Mouse (Mus musculus) hindbrain, embryonic 10.5 days (tissue): Measurements from ENCODE around the gene Tcaf1. TPM values are rescaled to one million over a fixed set of nuclear protein-coding genes. Genes with fewer than 3 reads are reported as not detected.

Experiments used
- DNase-seq: peaks from one replicate; pipeline ENCODE4 v3.0.0-alpha.2; 2017; ENCODE audit warnings: low spot score
- H3K27ac ChIP-seq: fragments of 300-500 bp; sonication (generic); 2 replicates; pipeline ENCODE4 v1.5.1; 2016; ENCODE audit warnings: mild to moderate bottlenecking, moderate library complexity
- H3K27me3 ChIP-seq: fragments of 300-500 bp; sonication (generic); 2 replicates; pipeline ENCODE4 v1.6.1; 2016; ENCODE audit warnings: mild to moderate bottlenecking; ENCODE audit not compliant: poor library complexity, insufficient read depth, severe bottlenecking
- H3K36me3 ChIP-seq: fragments of 300-500 bp; sonication (generic); 2 replicates; pipeline ENCODE4 v1.6.1; 2016; ENCODE audit warnings: mild to moderate bottlenecking, moderate library complexity
- H3K4me1 ChIP-seq: fragments of 300-500 bp; sonication (generic); replicated peaks from 2 replicates; pipeline ENCODE4 v1.6.1; 2016; ENCODE audit warnings: mild to moderate bottlenecking
- H3K4me3 ChIP-seq: fragments of 300-500 bp; sonication (generic); 2 replicates; pipeline ENCODE4 v1.5.1; 2016; ENCODE audit warnings: mild to moderate bottlenecking, moderate library complexity
- H3K9me3 ChIP-seq: fragments of 300-500 bp; sonication (generic); 2 replicates; pipeline ENCODE4 v1.6.1; 2016; ENCODE audit warnings: mild to moderate bottlenecking, moderate library complexity
- WGBS: fragments of 180-500 bp; shearing (Covaris S2); methylation state at CpG from one replicate; pipeline ENCODE4 v1.1.7; 2016; 5-methylcytosine and 5-hydroxymethylcytosine counted together
- polyA plus RNA-seq: library from polyadenylated mRNA; unstranded; fragments of >200 nt; fragmentation: Nextera tagmentation; extraction: Ambion mirVana; gene quantifications from 2 replicates; pipeline ENCODE4 v1.2.1, GENCODE M21; 2016

Tcaf1 gene
- polyA plus RNA-seq, 1 experiment from 2014 or later = 130 TPM

GRCm38 (mm10) chr6:42671767-42672166 is 38.1 kb downstream of the Tcaf1 start:
- no peak for DNase-seq
- WGBS = 89% methylated on average over 1 of the region's 1 CpGs
- H3K9me3 ChIP-seq = no peaks in the 10 kb centered on the region
- peaks cover 73% of the 10 kb centered on the region for H3K36me3 ChIP-seq
- no peaks in the 10 kb centered on the region for H3K4me1 ChIP-seq
- H3K4me3 ChIP-seq = no peak overlapping the region
- no peak overlapping the region for H3K27ac ChIP-seq
- H3K27me3 ChIP-seq = no peaks in the 10 kb centered on the region

DNA sequence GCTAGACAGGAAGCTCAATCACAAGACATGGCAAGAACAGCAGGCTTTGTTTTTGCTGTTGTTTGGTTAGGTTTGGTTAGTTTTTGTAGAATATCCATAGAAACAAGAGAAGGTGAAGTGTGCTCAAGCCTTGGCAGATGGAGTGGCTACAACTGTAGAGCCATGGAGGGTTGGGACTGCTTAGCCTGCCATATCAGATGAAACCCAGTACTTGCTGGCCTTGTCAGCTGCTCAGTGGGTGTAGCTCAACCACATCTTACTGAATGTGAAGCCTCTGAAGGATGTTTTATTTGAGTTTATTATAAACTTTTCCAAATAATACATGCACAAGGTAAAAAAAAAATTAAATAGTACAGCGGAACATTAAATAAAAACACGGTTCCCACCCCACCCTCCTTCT is 42.2 kb downstream of the Tcaf1 start:
- H3K36me3 ChIP-seq = peaks cover 34% of the 10 kb centered on the region
- no peaks in the 10 kb centered on the region for H3K4me1 ChIP-seq
- WGBS = 92% methylated on average over 2 of the region's 2 CpGs
- no peak overlapping the region for H3K4me3 ChIP-seq
- no peak overlapping the region for H3K27ac ChIP-seq
- no peaks in the 10 kb centered on the region for H3K9me3 ChIP-seq
- no peak for DNase-seq
- H3K27me3 ChIP-seq = no peaks in the 10 kb centered on the region

GRCm38 (mm10) chr6:42661739-42662138 is 48.1 kb downstream of the Tcaf1 start:
- no peaks in the 10 kb centered on the region for H3K27me3 ChIP-seq
- no peaks in the 10 kb centered on the region for H3K9me3 ChIP-seq
- H3K4me1 ChIP-seq = no peaks in the 10 kb centered on the region
- H3K27ac ChIP-seq = no peak overlapping the region
- H3K4me3 ChIP-seq = no peak overlapping the region
- WGBS = 65% methylated on average over 2 of the region's 2 CpGs
- H3K36me3 ChIP-seq = no peaks in the 10 kb centered on the region
- DNase-seq = no peak

- Histone ChIP-seq H3K27me3 (no peaks in the 10 kb centered on the region), H3K36me3 (no peaks in the 10 kb centered on the region), H3K4me1 (no peaks in the 10 kb centered on the region), H3K4me3 (peak within 1 kb of the TSS; percentile 46), H3K9me3 (no peaks in the 10 kb centered on the region), H3K27ac (peak within 1 kb of the TSS; percentile 66)
- 0% methylated on average over 23 of the region's 23 CpGs for WGBS
- peak; percentile 95 for DNase-seq
Measured at GRCm38 (mm10) chr6:42644912-42645549, 64.9 kb downstream of the Tcaf1 start, which contains the start of gene Tcaf2. Tcaf2 (minus strand) TSS chr6:42645254.

- H3K4me3 ChIP-seq = no peak overlapping the region
- DNase-seq = no peak
- no peaks in the 10 kb centered on the region for H3K4me1 ChIP-seq
- H3K9me3 ChIP-seq = no peaks in the 10 kb centered on the region
- H3K27ac ChIP-seq = no peak overlapping the region
- WGBS = 79% methylated on average over 5 of the region's 5 CpGs
- H3K36me3 ChIP-seq = no peaks in the 10 kb centered on the region
- no peaks in the 10 kb centered on the region for H3K27me3 ChIP-seq
Measured at GRCm38 (mm10) chr6:42634393-42634792, 75.5 kb downstream of the Tcaf1 start.

- no peaks in the 10 kb centered on the region for H3K27me3 ChIP-seq
- H3K36me3 ChIP-seq = no peaks in the 10 kb centered on the region
- H3K27ac ChIP-seq = no peak overlapping the region
- WGBS = 75% methylated on average over 4 of the region's 4 CpGs
- no peaks in the 10 kb centered on the region for H3K4me1 ChIP-seq
- H3K4me3 ChIP-seq = no peak overlapping the region
- no peak for DNase-seq
- no peaks in the 10 kb centered on the region for H3K9me3 ChIP-seq
Measured at GRCm38 (mm10) chr6:42631395-42631794, 78.5 kb downstream of the Tcaf1 start.

Other genes starting within 250 kb of the Tcaf1 start
- gene Olfr458, start 244.9 kb downstream of the Tcaf1 start, polyA plus RNA-seq = not detected in 2 replicates
- not detected in 2 replicates for gene Olfr457, start 233.8 kb downstream of the Tcaf1 start, polyA plus RNA-seq
- not detected in 2 replicates for gene Olfr456, start 222.9 kb downstream of the Tcaf1 start, polyA plus RNA-seq
- not detected in 2 replicates for gene Olfr455, start 162.5 kb downstream of the Tcaf1 start, polyA plus RNA-seq
- not detected in 2 replicates for gene Tcaf3, start 112.4 kb downstream of the Tcaf1 start, polyA plus RNA-seq
- gene Tcaf2, start 64.8 kb downstream of the Tcaf1 start, polyA plus RNA-seq = 4.6 and 4.9 TPM in 2 replicates
- not detected in 2 replicates for gene Olfr453, start 29.3 kb upstream of the Tcaf1 start, polyA plus RNA-seq
- not detected in 2 replicates for gene Olfr38, start 46.3 kb upstream of the Tcaf1 start, polyA plus RNA-seq
- gene Olfr452, start 75.0 kb upstream of the Tcaf1 start, polyA plus RNA-seq = not detected in 2 replicates
- not detected in 2 replicates for gene Olfr450, start 101.9 kb upstream of the Tcaf1 start, polyA plus RNA-seq
- not detected in 2 replicates for gene Olfr449, start 124.3 kb upstream of the Tcaf1 start, polyA plus RNA-seq
- not detected in 2 replicates for gene Olfr448, start 180.4 kb upstream of the Tcaf1 start, polyA plus RNA-seq
- not detected in 2 replicates for gene Olfr447, start 198.8 kb upstream of the Tcaf1 start, polyA plus RNA-seq
- gene Olfr446, start 211.3 kb upstream of the Tcaf1 start, polyA plus RNA-seq = not detected in 2 replicates
- gene Olfr444, start 239.0 kb upstream of the Tcaf1 start, polyA plus RNA-seq = not detected in 2 replicates